Mouse (Mus musculus) embryonic facial prominence, embryonic 11.5 days (tissue): ENCODE measurements around the gene Ngly1. TPM values are rescaled to one million over a fixed set of nuclear protein-coding genes. Genes with fewer than 3 reads are reported as not detected.

Source experiments
- ATAC-seq: fragments of 200-750 bp; cut with Nextera tagmentation; replicated peaks from 2 replicates; pipeline ENCODE4 v1.8.0; 2017; ENCODE audit warnings: low read depth; ENCODE audit not compliant: insufficient number of reproducible peaks, low FRiP score, low TSS enrichment
- DNase-seq: peaks from one replicate; pipeline ENCODE4 v3.0.0-alpha.2; 2015; ENCODE audit warnings: low spot score
- H3K27ac ChIP-seq: fragments of 300-500 bp; sonication (generic); replicated peaks from 2 replicates; pipeline ENCODE4 v1.5.1; 2014; ENCODE audit warnings: mild to moderate bottlenecking, low read depth, low read length, control low read depth
- H3K27me3 ChIP-seq: fragments of 300-500 bp; sonication (generic); 2 replicates; pipeline ENCODE4 v1.6.1; 2014; ENCODE audit warnings: mild to moderate bottlenecking, low read length, moderate library complexity, mixed read lengths; ENCODE audit not compliant: control insufficient read depth, insufficient read depth
- H3K36me3 ChIP-seq: fragments of 300-500 bp; sonication (generic); replicated peaks from 2 replicates; pipeline ENCODE4 v1.6.1; 2014; ENCODE audit warnings: low read depth, mild to moderate bottlenecking, low read length, moderate library complexity, mixed read lengths; ENCODE audit not compliant: control insufficient read depth, insufficient read depth
- H3K4me1 ChIP-seq: fragments of 300-500 bp; sonication (generic); 2 replicates; pipeline ENCODE4 v1.6.1; 2014; ENCODE audit warnings: low read length, mixed read lengths; ENCODE audit not compliant: control insufficient read depth, insufficient read depth
- H3K4me2 ChIP-seq: fragments of 300-500 bp; sonication (generic); 2 replicates; pipeline ENCODE4 v1.6.1; 2014; ENCODE audit warnings: low read depth, mild to moderate bottlenecking, control low read depth, low read length, moderate library complexity
- H3K4me3 ChIP-seq: fragments of 300-500 bp; sonication (generic); 2 replicates; pipeline ENCODE4 v1.5.1; 2014; ENCODE audit warnings: low read depth, low read length, control low read depth
- H3K9ac ChIP-seq: fragments of 300-500 bp; sonication (generic); replicated peaks from 2 replicates; pipeline ENCODE4 v1.6.1; 2014; ENCODE audit warnings: mild to moderate bottlenecking, control low read depth, low read length
- H3K9me3 ChIP-seq: fragments of 300-500 bp; sonication (generic); replicated peaks from 2 replicates; pipeline ENCODE4 v1.6.1; 2016; ENCODE audit warnings: mild to moderate bottlenecking, low read length, inconsistent platforms, mixed read lengths; ENCODE audit not compliant: control insufficient read depth
- WGBS: fragments of 180-500 bp; shearing (Covaris S2); extraction: QIAGEN DNeasy Blood & Tissue Kit; methylation state at CpG from one replicate; pipeline ENCODE4 v1.1.7; 2014; 5-methylcytosine and 5-hydroxymethylcytosine counted together
- polyA plus RNA-seq: library from polyadenylated mRNA; unstranded; fragments of >200 nt; fragmentation: Nextera tagmentation; extraction: Ambion mirVana; gene quantifications from 2 replicates; pipeline ENCODE4 v1.2.1, GENCODE M21; 2014

The Ngly1 gene
- polyA plus RNA-seq, 1 experiment from 2014 or later = 31.0 TPM

DNA sequence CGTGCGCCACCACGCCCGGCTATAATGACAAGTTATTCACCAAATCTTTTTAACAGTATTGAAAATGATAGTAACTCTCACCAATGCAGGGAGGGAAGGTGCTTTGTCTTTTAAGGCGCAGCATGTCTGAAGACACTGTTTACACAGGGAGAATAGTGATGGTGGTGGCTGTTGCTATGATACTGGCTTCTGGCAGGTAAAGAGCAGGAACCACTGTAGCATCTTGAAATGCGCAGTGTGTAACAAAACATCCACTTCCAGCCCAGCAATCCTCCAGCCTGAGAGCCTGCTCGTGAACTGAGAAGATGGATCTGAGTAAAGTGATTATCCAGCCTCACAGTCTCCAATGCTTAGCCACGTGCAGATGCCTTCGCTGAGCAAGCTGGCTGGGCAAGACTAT is 98.4 kb downstream of the Ngly1 start:
- ATAC-seq = no peak
- DNase-seq = no peak
- H3K9ac ChIP-seq = no peak overlapping the region
- H3K27ac ChIP-seq = no peak overlapping the region
- no peak overlapping the region for H3K4me3 ChIP-seq
- no peaks in the 10 kb centered on the region for H3K9me3 ChIP-seq
- H3K4me2 ChIP-seq = no peak overlapping the region
- no peaks in the 10 kb centered on the region for H3K27me3 ChIP-seq
- H3K36me3 ChIP-seq = no peaks in the 10 kb centered on the region
- WGBS = 78% methylated on average over 9 of the region's 9 CpGs
- no peaks in the 10 kb centered on the region for H3K4me1 ChIP-seq

DNA sequence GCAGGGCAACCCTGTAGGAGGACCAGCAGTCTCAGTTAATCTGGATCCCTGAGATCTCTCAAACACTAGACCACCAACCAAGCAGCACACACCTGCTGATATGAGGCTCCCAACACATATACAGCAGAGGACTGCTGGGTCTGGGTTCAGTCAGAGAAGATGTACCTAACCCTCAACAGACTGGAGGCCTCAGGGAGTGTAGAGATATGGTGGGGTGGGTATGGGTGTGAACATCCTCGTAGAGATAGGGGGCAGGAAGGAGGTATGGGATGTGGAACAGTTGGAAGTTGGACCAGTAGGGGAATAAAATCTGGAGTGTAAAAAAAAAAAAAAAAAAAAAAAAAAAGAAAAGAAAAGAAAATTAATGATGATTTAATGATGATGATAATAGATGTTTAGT is 110.6 kb downstream of the Ngly1 start:
- Histone ChIP-seq H3K27ac (no peak overlapping the region), H3K9me3 (no peaks in the 10 kb centered on the region), H3K9ac (no peak overlapping the region), H3K4me1 (no peaks in the 10 kb centered on the region), H3K27me3 (no peaks in the 10 kb centered on the region), H3K4me2 (no peak overlapping the region), H3K36me3 (no peaks in the 10 kb centered on the region), H3K4me3 (no peak overlapping the region)
- ATAC-seq (no peak), DNase-seq (no peak)
- 65% methylated on average over 1 of the region's 1 CpGs for WGBS

Other genes with a start within 250 kb of the Ngly1 start
- 0.88 and 1.3 TPM in 2 replicates for gene Oxsm, start 528 bp downstream of the Ngly1 start, polyA plus RNA-seq
- gene Top2b, start 115.9 kb downstream of the Ngly1 start, polyA plus RNA-seq = 143 and 166 TPM in 2 replicates